Mouse (Mus musculus) olfactory bulb, adult 2 months (tissue): ENCODE measurements at regions not wholly inside any gene's neighbourhood (a gene's known extent, or its start where the extent isn't known, plus 50 kb on each side); places are given as distances from the start of the nearest gene placed in this dataset.

Experiments used
- CTCF ChIP-seq: fragments of 200-500 bp; IDR thresholded peaks from 2 replicates; pipeline ENCODE4 v1.5.1; 2012; ENCODE audit warnings: low read depth, mild to moderate bottlenecking, low read length, moderate library complexity; ENCODE audit not compliant: insufficient read depth
- POLR2A ChIP-seq: fragments of 200-500 bp; IDR thresholded peaks from 2 replicates; pipeline ENCODE4 v1.6.1; 2012; ENCODE audit warnings: mild to moderate bottlenecking, low read depth, low read length, moderate library complexity; ENCODE audit not compliant: insufficient read depth

GRCm38 (mm10) chr1:90458176-90458575, 144.6 kb upstream of the Cops8 start:
- no peak for TF ChIP-seq CTCF
- no peak for TF ChIP-seq POLR2A
